Mouse (Mus musculus) layer of hippocampus, adult 2 months (tissue): ENCODE measurements around the gene Gcnt2. TPM values are rescaled to one million over a fixed set of nuclear protein-coding genes. Genes with fewer than 3 reads are reported as not detected.
"Not testable (repeated sequence)": the region's sequence is repeated elsewhere in the genome, so short reads cannot be mapped to it uniquely, and the experiment has no call there.

Experiments used
- DNase-seq, 2 experiments: peaks; one replicate each; pipeline ENCODE4 v3.0.0; 2022; ENCODE audit warnings: low spot score in 2 of 2
- H3K27ac ChIP-seq: fragments of 200-600 bp; 2 replicates; pipeline ENCODE4 v1.8.1; 2022
- H3K4me3 ChIP-seq: fragments of 200-600 bp; 2 replicates; pipeline ENCODE4 v1.8.1; 2022; ENCODE audit warnings: mild to moderate bottlenecking
- CTCF ChIP-seq: fragments of 200-600 bp; conservative IDR thresholded peaks from 2 replicates; pipeline ENCODE4 v1.8.1; 2022; ENCODE audit warnings: antibody characterized with exemption, mild to moderate bottlenecking, moderate library complexity
- total RNA-seq, 2 experiments: library from RNA; stranded (reverse); gene quantifications; 2 replicates each; pipeline ENCODE4 v1.2.3; 2021

The Gcnt2 gene
- total RNA-seq, 2 experiments from 2014 or later = 16.3 to 17.0 TPM

DNA sequence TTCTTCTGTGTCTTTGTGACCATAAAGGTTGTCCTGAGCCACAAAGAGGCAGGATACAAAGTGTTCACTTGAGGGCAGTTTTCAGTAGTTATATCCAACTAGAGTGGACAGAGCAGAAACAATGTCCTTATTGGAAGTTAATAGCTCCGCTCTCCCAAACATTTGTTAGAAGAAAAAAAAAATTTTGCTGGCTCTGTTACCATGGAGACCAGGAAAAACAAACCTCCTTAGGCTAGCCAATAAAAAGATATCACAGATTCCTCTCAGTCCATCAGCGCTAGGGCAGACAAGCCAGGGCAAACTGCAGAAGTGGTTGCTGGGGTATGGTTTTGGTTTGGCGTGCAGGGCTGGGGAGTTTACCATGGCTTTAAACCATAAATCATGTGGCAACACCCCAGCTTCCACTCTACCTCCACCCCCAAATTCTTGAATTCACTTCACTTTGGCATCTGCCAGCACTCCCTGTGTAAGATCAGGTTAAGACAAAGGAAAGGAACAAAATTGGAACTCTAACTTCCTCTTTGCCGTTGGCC is 54.6 kb downstream of the Gcnt2 start:
- no peak for DNase-seq
- Histone ChIP-seq H3K27ac (no peak overlapping the region), H3K4me3 (no peak overlapping the region)
- no peak for TF ChIP-seq CTCF

DNA sequence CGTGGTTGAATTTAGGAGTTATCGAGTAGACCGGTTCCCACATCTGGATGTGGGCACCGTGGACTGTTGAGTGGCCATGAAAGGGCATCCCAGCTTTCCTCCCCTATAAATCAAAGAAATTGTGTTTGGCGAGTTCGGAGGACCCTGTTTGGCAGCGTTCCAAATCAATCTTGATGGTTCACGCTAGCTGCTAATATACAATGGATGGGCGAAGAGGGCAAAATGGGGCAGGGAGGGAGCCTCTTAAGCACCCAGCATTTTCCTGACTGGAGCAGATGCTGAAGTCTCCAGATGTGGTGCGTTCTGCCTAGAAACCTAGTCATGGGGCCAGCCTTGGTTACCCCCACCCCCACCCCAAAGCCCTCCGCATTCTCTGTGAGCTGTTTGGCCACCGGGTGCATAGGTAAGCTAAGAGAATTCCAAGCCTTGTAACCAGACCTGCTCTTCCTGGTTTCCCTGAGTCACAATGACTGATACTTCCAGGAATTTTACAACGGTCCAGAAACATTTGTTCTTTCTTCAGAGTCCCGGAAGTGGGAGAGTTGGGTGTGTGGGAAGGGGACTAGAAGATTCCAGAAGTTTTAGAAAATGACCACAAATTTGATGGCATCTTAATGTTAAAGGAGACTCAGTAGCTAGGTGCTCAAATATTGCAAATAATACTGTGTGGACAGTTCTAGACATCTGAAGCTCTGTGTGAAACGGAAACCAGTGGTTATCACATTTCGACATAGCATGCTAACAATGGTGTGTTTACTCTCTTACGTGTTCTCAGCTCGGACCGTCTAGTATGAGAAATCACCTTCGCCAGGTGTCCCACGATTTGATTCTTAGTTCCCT is 57.0 kb downstream of the Gcnt2 start:
- DNase-seq = no peak
- peak overlapping the region; percentile 67 for H3K4me3 ChIP-seq
- TF ChIP-seq CTCF = no peak
- no peak overlapping the region; the same call in 1 of the 2 replicates for H3K27ac ChIP-seq

DNA sequence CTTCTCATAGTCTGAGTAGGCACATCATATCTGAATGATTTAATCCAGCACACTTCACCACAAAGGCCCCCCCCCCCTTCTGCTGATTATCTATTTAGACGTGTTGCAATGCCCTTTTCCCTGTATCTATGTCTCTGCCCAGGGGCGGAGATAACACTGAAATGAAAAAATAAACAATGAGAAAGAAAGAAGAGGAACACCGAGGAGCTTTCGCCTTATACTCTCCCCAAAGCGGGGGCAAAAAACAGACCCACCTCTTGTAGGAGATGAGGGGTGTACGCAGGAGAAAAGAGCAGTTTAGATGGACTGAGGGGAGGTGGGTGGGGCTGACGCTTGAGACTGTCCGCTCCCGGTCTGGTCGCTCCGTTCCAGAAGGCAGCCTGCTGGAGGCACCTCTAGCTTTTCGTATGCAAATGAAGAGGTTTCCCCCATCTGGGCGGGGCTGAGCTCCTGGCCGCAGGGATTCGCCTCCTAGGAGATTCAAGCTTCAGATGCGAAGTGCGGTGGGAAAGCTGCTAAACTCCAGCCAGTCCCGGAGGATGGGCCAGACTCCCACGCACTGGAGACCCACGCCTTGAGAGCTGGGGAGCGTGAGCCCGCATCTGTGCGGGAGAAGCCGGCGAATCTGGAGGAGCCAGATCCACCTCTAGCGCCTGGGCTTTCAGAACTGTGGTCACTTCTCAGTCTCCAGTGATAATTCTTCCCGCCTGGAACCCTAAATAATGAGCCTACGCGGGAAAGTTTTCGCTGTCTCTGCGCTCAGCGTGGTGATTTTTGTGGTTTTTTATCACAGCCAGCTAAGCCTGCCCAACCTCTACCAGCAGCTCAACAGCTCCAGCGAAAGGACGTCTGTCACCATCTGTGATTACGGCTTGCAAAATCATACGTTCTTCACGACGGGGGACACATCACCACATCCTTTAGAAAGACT is 57.9 kb downstream of the Gcnt2 start:
- no peak for TF ChIP-seq CTCF
- DNase-seq = peak; percentile 27 to 50
- Histone ChIP-seq H3K27ac (peak overlapping the region; percentile 80), H3K4me3 (peak overlapping the region; percentile 67)

DNA sequence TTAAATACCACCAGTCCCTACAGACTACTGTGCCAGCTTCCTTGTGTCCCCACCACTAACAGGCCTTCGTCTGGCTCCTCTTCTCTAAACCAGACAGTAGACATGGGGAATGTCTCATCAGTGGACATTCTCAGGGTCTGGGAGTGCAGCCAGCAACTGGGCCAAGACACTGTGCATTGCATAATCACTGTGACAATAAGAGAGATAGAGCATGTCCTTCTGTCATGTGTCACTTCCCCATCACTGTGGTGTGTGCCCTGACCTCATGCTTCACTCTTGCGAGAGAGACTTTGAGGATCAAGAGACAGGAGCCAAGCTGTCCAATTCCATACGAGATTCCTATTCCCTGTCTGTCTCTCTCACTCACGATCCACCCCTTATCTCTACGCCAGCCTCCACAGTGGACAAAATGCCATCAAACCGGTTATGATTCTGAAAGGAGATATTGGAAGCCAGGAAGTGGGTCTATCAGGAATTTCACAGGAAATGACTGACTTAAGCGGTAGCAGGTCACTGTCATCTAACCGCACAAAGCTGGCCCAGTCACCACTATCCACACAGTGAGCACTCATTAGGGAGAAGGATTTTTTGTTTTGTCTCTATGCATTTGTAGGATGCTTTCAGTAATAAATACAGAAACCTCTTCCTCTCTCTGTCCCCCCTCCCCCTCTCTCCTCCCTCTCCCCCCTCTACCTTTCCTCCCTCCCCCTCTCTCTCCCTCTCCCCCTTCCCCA is 61.9 kb downstream of the Gcnt2 start:
- Histone ChIP-seq H3K4me3 (no peak overlapping the region; the same call in 1 of the 2 replicates), H3K27ac (0 out of 2 replicates have a peak overlapping the region, but pooled peaks have one; percentile 10)
- TF ChIP-seq CTCF = no peak
- no peak for DNase-seq

DNA sequence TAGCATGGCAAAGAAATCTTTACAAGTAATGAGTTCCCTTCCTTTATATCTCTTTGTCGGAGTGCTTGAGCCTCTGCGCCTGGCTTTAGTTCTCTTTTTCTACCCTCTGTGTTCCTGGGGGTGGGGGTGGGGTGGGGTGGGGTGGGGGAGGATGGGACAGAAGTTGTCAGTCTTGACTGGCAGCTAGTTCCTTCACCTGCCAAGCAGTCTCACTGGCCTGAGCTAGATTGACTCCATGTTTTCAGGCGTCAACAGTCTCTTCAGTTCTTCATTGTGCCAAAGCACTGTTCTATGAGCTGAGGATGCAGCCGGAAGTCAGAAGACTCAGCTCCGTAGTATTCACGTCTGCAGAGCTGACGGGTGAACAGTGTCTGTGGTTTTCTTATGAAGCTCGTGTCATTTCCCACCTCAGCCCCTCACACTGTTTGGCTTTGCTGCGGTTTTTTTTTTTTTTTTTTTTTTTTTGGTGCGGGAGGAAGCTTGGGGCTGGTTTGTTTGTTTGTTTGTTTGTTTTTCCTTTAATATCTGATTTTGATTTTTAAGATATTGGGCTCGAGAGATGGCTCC is 62.8 kb downstream of the Gcnt2 start:
- no peak overlapping the region for H3K4me3 ChIP-seq
- H3K27ac ChIP-seq = no peak overlapping the region
- no peak for TF ChIP-seq CTCF
- DNase-seq = no peak

DNA sequence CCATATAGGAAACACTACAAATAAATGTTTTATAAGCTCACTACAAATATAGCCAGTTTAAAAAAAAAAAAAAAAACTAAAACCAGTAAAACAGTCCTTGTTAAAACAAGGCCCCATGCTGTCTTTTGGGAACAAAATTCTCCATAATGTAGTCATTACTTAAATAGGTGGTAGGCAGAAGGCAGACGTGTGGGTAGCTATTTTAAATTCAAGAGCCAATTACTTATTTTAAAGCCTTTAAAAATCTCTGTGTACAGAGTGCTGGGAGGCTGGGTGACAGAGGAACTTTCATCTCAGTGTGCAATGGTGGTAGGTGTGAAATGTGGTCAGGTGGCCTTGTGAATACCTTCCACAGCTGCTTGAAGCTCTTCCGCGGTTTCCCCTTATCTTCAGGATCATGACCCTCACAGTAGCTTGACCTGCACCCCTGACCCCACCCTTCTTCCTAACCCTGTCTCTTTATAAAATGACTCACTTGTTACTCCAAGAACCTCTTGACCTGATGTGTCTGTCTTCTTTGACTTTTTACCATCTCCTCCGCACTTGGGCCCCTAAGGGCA is 64.3 kb downstream of the Gcnt2 start:
- no peak overlapping the region for H3K27ac ChIP-seq
- TF ChIP-seq CTCF = no peak
- no peak for DNase-seq
- no peak overlapping the region for H3K4me3 ChIP-seq

DNA sequence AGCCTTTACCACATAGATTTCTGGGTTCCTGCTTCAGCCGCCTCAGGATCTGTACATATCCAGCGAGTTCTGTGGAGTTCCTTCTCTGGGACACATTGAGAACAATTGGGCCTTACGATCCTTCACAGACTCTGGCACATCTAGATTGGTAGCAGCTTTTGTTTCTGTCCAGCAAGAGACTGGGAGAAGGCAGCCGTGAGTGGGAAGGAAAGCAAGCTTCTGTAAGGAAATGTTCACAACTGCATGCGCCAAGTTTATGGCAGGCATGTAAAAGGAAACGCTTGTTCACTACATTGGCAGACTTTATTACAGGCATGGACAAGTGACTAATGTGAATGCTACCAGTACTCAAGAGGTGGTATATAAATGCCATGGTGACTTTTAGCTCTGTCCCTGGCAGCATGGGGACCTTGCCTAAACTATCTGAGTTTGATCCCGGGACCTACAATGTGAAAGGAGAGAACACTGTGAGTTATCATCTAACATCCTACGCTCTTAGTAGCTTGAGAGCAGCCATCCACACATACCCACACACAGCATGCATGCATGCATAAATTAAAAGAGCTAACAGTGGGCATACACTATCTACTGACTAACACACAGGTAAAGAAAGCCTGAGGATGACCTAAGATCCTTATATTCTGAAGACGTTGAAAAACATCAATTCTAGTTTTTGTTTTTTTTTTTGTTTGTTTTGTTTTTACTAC is 68.8 kb downstream of the Gcnt2 start:
- Histone ChIP-seq H3K27ac (no peak overlapping the region), H3K4me3 (no peak overlapping the region)
- no peak for TF ChIP-seq CTCF
- no peak for DNase-seq

DNA sequence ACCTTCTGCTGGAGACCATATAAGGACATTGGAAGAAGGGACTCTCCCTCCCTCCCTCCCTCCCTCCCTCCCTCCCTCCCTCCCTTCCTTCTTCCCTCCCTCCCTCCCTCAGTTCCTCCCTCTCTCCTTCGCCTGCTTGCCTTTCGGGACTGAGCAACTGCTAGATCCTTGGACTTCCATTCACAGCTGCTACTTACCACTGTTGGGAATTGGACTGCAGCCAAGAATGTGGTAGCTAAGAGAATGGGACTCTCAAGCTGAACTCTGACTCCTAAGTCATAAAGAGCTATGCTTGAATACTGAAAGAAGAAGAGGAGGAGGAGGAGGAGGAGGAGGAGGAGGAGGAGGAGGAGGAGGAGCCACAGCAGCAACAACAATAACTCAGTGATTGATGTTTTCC is 72.3 kb downstream of the Gcnt2 start:
- not testable (repeated sequence) for DNase-seq, H3K4me3 ChIP-seq, H3K27ac ChIP-seq

DNA sequence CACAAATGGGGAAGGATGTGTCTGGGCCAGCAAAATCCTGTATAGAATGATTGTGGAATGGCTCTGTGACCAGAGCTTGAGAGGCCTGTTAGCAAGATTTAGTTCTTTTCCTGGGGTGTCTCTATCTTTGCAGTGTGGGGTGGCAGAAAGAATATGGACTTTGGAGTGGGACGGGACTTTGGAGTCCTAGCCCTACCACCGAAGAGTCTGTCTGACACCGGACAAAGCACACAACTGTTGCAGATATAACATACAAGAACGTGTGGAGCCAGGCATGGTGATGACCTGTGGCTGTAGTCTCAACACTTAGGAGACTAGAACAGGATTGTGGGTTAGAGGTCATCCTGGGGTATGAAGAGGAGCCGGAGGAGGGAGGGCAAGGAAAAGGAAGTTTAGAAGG is 73.0 kb downstream of the Gcnt2 start:
- H3K27ac ChIP-seq = no peak overlapping the region
- TF ChIP-seq CTCF = no peak
- DNase-seq = no peak
- no peak overlapping the region for H3K4me3 ChIP-seq

DNA sequence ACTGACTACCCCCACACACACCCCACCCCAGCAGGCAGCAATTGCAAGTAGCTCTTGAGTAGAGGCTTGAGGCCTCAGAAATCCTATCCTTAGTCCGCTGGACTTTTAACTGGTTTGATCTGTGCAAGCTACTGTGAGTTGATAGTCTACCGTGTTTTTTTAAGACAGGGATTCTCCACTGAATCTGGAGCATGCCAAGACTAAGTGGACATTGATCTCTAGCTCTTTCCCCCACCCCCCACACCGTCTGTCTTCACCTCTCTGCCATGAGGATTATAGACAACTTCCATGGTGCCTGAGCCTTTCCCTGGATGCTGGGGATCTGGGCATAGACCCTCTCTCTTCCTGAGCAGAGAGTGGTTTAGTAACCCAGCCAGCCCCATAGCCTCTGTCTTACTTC is 74.8 kb downstream of the Gcnt2 start:
- no peak for TF ChIP-seq CTCF
- DNase-seq = no peak
- Histone ChIP-seq H3K27ac (no peak overlapping the region), H3K4me3 (no peak overlapping the region)

DNA sequence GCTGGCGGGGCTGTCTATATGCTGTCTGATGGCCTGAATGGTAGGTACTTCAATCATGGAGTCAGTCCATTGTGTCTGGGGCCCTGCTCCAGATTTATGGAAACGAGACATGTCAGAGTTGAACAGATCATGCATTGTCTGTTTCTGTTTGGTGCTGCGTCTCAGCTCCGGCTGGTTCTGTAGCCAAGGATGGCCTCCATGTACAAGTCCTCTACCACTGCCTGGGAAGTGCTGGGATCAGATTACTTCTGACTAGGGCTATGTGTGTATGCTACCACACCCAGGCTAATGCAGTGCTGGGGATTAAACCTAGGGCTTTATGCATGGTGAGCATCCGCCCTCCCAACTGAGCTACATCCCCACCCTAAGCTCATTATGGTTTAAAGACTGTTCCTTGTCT is 78.0 kb downstream of the Gcnt2 start:
- Histone ChIP-seq H3K27ac (no peak overlapping the region), H3K4me3 (no peak overlapping the region)
- TF ChIP-seq CTCF = no peak
- no peak for DNase-seq
